Mouse (Mus musculus): ENCODE results near the gene Slc10a6.

Slc10a6 gene

GRCm38 (mm10) chr5:103629111-103629764 is at the start of gene Slc10a6:
Gene Slc10a6, minus strand, starts transcription at chr5:103629403.
- DNase-seq (ENCODE audit: low spot score in 2 of 2) = peak; percentile 10 to 30

- no peak for DNase-seq (ENCODE audit: low spot score in 2 of 2)
Observed at GRCm38 (mm10) chr5:103678974-103679373, 49.8 kb upstream of the Slc10a6 start.

GRCm38 (mm10) chr5:103677894-103678293 is 48.7 kb upstream of the Slc10a6 start:
- DNase-seq (ENCODE audit: low spot score in 2 of 2) = no peak

GRCm38 (mm10) chr5:103676289-103676881 is 47.2 kb upstream of the Slc10a6 start:
- no peak for DNase-seq (ENCODE audit: low spot score in 2 of 2)

GRCm38 (mm10) chr5:103674482-103674881 is 45.3 kb upstream of the Slc10a6 start:
- no peak for DNase-seq (ENCODE audit: low spot score in 2 of 2)

GRCm38 (mm10) chr5:103673611-103674010 is 44.4 kb upstream of the Slc10a6 start:
- DNase-seq (ENCODE audit: low spot score in 2 of 2) = no peak

GRCm38 (mm10) chr5:103671858-103672257 is 42.7 kb upstream of the Slc10a6 start:
- no peak for DNase-seq (ENCODE audit: low spot score in 2 of 2)

GRCm38 (mm10) chr5:103665876-103666275 is 36.7 kb upstream of the Slc10a6 start:
- DNase-seq (ENCODE audit: low spot score in 2 of 2) = no peak

GRCm38 (mm10) chr5:103664932-103665331 is 35.7 kb upstream of the Slc10a6 start:
- no peak for DNase-seq (ENCODE audit: low spot score in 2 of 2)

GRCm38 (mm10) chr5:103659571-103659970 is 30.4 kb upstream of the Slc10a6 start:
- peak in 1 of 2 experiments; percentile 26 for DNase-seq (ENCODE audit: low spot score in 2 of 2)

GRCm38 (mm10) chr5:103658921-103659320 is 29.7 kb upstream of the Slc10a6 start:
- no peak for DNase-seq (ENCODE audit: low spot score in 2 of 2)

- DNase-seq (ENCODE audit: low spot score in 2 of 2) = peak; percentile 60 to 65
Observed at GRCm38 (mm10) chr5:103655346-103656118, 26.3 kb upstream of the Slc10a6 start, which contains the start of gene 1700016H13Rik. Gene 1700016H13Rik, minus strand, starts transcription at chr5:103656010.

- DNase-seq (ENCODE audit: low spot score in 2 of 2) = no peak
Observed at GRCm38 (mm10) chr5:103654780-103655179, 25.6 kb upstream of the Slc10a6 start.

- DNase-seq (ENCODE audit: low spot score in 2 of 2) = peak; percentile 4 to 16
Observed at GRCm38 (mm10) chr5:103654225-103654624, 25.0 kb upstream of the Slc10a6 start.

- DNase-seq (ENCODE audit: low spot score in 2 of 2) = no peak
Observed at GRCm38 (mm10) chr5:103647320-103647719, 18.1 kb upstream of the Slc10a6 start.

GRCm38 (mm10) chr5:103644167-103644566 is 15.0 kb upstream of the Slc10a6 start:
- no peak for DNase-seq (ENCODE audit: low spot score in 2 of 2)

- no peak for DNase-seq (ENCODE audit: low spot score in 2 of 2)
Observed at GRCm38 (mm10) chr5:103637162-103637561, 8.0 kb upstream of the Slc10a6 start.

- no peak for DNase-seq (ENCODE audit: low spot score in 2 of 2)
Observed at GRCm38 (mm10) chr5:103629854-103630580, 814 bp upstream of the Slc10a6 start.

GRCm38 (mm10) chr5:103628499-103628898 is 704 bp downstream of the Slc10a6 start:
- DNase-seq (ENCODE audit: low spot score in 2 of 2) = no peak

GRCm38 (mm10) chr5:103624831-103625230 is 4.4 kb downstream of the Slc10a6 start:
- DNase-seq (ENCODE audit: low spot score in 2 of 2) = no peak

GRCm38 (mm10) chr5:103622321-103622720 is 6.9 kb downstream of the Slc10a6 start:
- no peak for DNase-seq (ENCODE audit: low spot score in 2 of 2)
